Mouse (Mus musculus) midbrain, embryonic 12.5 days (tissue): Measurements from ENCODE around the gene A1cf. TPM values are rescaled to one million over a fixed set of nuclear protein-coding genes. Genes with fewer than 3 reads are reported as not detected.

Experiments
- ATAC-seq: fragments of 200-750 bp; cut with Nextera tagmentation; 2 replicates; pipeline ENCODE4 v1.8.0; 2017; ENCODE audit warnings: low read depth, moderate TSS enrichment, moderate library complexity; ENCODE audit not compliant: low FRiP score
- H3K27ac ChIP-seq: fragments of 300-500 bp; sonication (generic); replicated peaks from 2 replicates; pipeline ENCODE4 v1.5.1; 2016; ENCODE audit warnings: mild to moderate bottlenecking
- H3K27me3 ChIP-seq: fragments of 300-500 bp; sonication (generic); 2 replicates; pipeline ENCODE4 v1.6.1; 2016; ENCODE audit warnings: mild to moderate bottlenecking
- H3K36me3 ChIP-seq: fragments of 300-500 bp; sonication (generic); 2 replicates; pipeline ENCODE4 v1.6.1; 2016
- H3K4me1 ChIP-seq: fragments of 300-500 bp; sonication (generic); 2 replicates; pipeline ENCODE4 v1.6.1; 2016
- H3K4me2 ChIP-seq: fragments of 300-500 bp; sonication (generic); replicated peaks from 2 replicates; pipeline ENCODE4 v1.6.1; 2016; ENCODE audit warnings: mild to moderate bottlenecking, moderate library complexity
- H3K4me3 ChIP-seq: fragments of 300-500 bp; sonication (generic); 2 replicates; pipeline ENCODE4 v1.5.1; 2016; ENCODE audit warnings: mild to moderate bottlenecking
- H3K9ac ChIP-seq: fragments of 300-500 bp; sonication (generic); replicated peaks from 2 replicates; pipeline ENCODE4 v1.6.1; 2016; ENCODE audit warnings: mild to moderate bottlenecking, moderate library complexity
- H3K9me3 ChIP-seq: fragments of 300-500 bp; sonication (generic); 2 replicates; pipeline ENCODE4 v1.6.1; 2016; ENCODE audit warnings: mild to moderate bottlenecking
- WGBS: fragments of 180-500 bp; shearing (Covaris S2); methylation state at CpG from one replicate; pipeline ENCODE4 v1.1.7; 2016; 5-methylcytosine and 5-hydroxymethylcytosine counted together
- polyA plus RNA-seq: library from polyadenylated mRNA; unstranded; fragments of >200 nt; fragmentation: Nextera tagmentation; extraction: Ambion mirVana; gene quantifications from 2 replicates; pipeline ENCODE4 v1.2.1, GENCODE M21; 2016

Gene A1cf
- not detected in 2 replicates for polyA plus RNA-seq

GRCm38 (mm10) chr19:31868521-31868920 is at the start of gene A1cf:
A1cf (plus strand) TSS chr19:31868764.
- WGBS: 92% methylated on average over 7 of the region's 7 CpGs
- no peaks in the 10 kb centered on the region for H3K36me3 ChIP-seq
- H3K27me3 ChIP-seq: no peaks in the 10 kb centered on the region
- H3K4me3 ChIP-seq: no peak within 1 kb of the TSS
- H3K27ac ChIP-seq: no peak within 1 kb of the TSS
- no peaks in the 10 kb centered on the region for H3K4me1 ChIP-seq
- no peaks in the 10 kb centered on the region for H3K9me3 ChIP-seq
- ATAC-seq: no peak
- H3K4me2 ChIP-seq: no peak within 1 kb of the TSS
- H3K9ac ChIP-seq: no peak within 1 kb of the TSS

GRCm38 (mm10) chr19:31834250-31834649 is 34.3 kb upstream of the A1cf start:
- Histone ChIP-seq H3K9ac (no peak overlapping the region), H3K4me3 (no peak overlapping the region), H3K4me2 (no peak overlapping the region), H3K9me3 (no peaks in the 10 kb centered on the region), H3K4me1 (no peaks in the 10 kb centered on the region), H3K27me3 (no peaks in the 10 kb centered on the region), H3K27ac (no peak overlapping the region), H3K36me3 (no peaks in the 10 kb centered on the region)
- WGBS: 87% methylated on average over 5 of the region's 5 CpGs
- ATAC-seq: no peak

GRCm38 (mm10) chr19:31861909-31862308 is 6.7 kb upstream of the A1cf start:
- Histone ChIP-seq H3K9me3 (no peaks in the 10 kb centered on the region), H3K27me3 (no peaks in the 10 kb centered on the region), H3K9ac (no peak overlapping the region), H3K4me2 (no peak overlapping the region), H3K4me3 (no peak overlapping the region), H3K27ac (no peak overlapping the region), H3K36me3 (no peaks in the 10 kb centered on the region), H3K4me1 (no peaks in the 10 kb centered on the region; the same call in 1 of the 2 replicates)
- 68% methylated on average over 3 of the region's 3 CpGs for WGBS
- ATAC-seq: no peak

GRCm38 (mm10) chr19:31862512-31863249 is 5.9 kb upstream of the A1cf start:
- Histone ChIP-seq H3K4me1 (no peaks in the 10 kb centered on the region; the same call in 1 of the 2 replicates), H3K9me3 (no peaks in the 10 kb centered on the region), H3K4me3 (no peak overlapping the region), H3K27ac (no peak overlapping the region), H3K27me3 (no peaks in the 10 kb centered on the region), H3K36me3 (no peaks in the 10 kb centered on the region), H3K4me2 (no peak overlapping the region), H3K9ac (no peak overlapping the region)
- ATAC-seq: no peak
- WGBS: 65% methylated on average over 6 of the region's 6 CpGs

- Histone ChIP-seq H3K27me3 (no peaks in the 10 kb centered on the region), H3K9me3 (no peaks in the 10 kb centered on the region), H3K4me3 (no peak overlapping the region), H3K9ac (no peak overlapping the region), H3K27ac (no peak overlapping the region), H3K4me1 (no peaks in the 10 kb centered on the region; the same call in 1 of the 2 replicates), H3K4me2 (no peak overlapping the region), H3K36me3 (no peaks in the 10 kb centered on the region)
- WGBS: 84% methylated on average over 4 of the region's 4 CpGs
- no peak for ATAC-seq
Observed at GRCm38 (mm10) chr19:31865451-31865850, 3.1 kb upstream of the A1cf start.

- 89% methylated on average over 4 of the region's 4 CpGs for WGBS
- Histone ChIP-seq H3K27me3 (no peaks in the 10 kb centered on the region), H3K4me2 (no peak overlapping the region), H3K9ac (no peak overlapping the region), H3K4me1 (no peaks in the 10 kb centered on the region), H3K36me3 (no peaks in the 10 kb centered on the region), H3K4me3 (no peak overlapping the region), H3K9me3 (no peaks in the 10 kb centered on the region), H3K27ac (no peak overlapping the region)
- ATAC-seq: no peak
Observed at GRCm38 (mm10) chr19:31868076-31868475, 488 bp upstream of the A1cf start.

GRCm38 (mm10) chr19:31868971-31869370 is 407 bp downstream of the A1cf start:
- Histone ChIP-seq H3K27ac (no peak overlapping the region), H3K9ac (no peak overlapping the region), H3K4me1 (no peaks in the 10 kb centered on the region), H3K9me3 (no peaks in the 10 kb centered on the region), H3K4me2 (no peak overlapping the region), H3K4me3 (no peak overlapping the region), H3K27me3 (no peaks in the 10 kb centered on the region), H3K36me3 (no peaks in the 10 kb centered on the region)
- ATAC-seq: no peak
- 88% methylated on average over 6 of the region's 6 CpGs for WGBS

GRCm38 (mm10) chr19:31871377-31871776 is 2.8 kb downstream of the A1cf start:
- H3K9me3 ChIP-seq: no peaks in the 10 kb centered on the region
- no peaks in the 10 kb centered on the region for H3K36me3 ChIP-seq
- H3K9ac ChIP-seq: no peak overlapping the region
- ATAC-seq: no peak
- no peak overlapping the region for H3K4me3 ChIP-seq
- no peaks in the 10 kb centered on the region for H3K27me3 ChIP-seq
- no peak overlapping the region for H3K27ac ChIP-seq
- no peaks in the 10 kb centered on the region for H3K4me1 ChIP-seq
- WGBS: 73% methylated on average over 2 of the region's 2 CpGs
- H3K4me2 ChIP-seq: no peak overlapping the region

GRCm38 (mm10) chr19:31877968-31878367 is 9.4 kb downstream of the A1cf start:
- ATAC-seq: no peak
- WGBS: 83% methylated on average over 4 of the region's 4 CpGs
- Histone ChIP-seq H3K9me3 (no peaks in the 10 kb centered on the region), H3K9ac (no peak overlapping the region), H3K27me3 (no peaks in the 10 kb centered on the region), H3K36me3 (no peaks in the 10 kb centered on the region), H3K4me3 (no peak overlapping the region), H3K4me2 (no peak overlapping the region), H3K27ac (no peak overlapping the region), H3K4me1 (no peaks in the 10 kb centered on the region)

- no peaks in the 10 kb centered on the region for H3K4me1 ChIP-seq
- no peaks in the 10 kb centered on the region for H3K36me3 ChIP-seq
- no peak overlapping the region for H3K4me2 ChIP-seq
- no peak overlapping the region for H3K4me3 ChIP-seq
- no peaks in the 10 kb centered on the region for H3K9me3 ChIP-seq
- WGBS: 72% methylated on average over 4 of the region's 4 CpGs
- no peak overlapping the region for H3K27ac ChIP-seq
- H3K27me3 ChIP-seq: no peaks in the 10 kb centered on the region
- H3K9ac ChIP-seq: no peak overlapping the region
- ATAC-seq: no peak
Observed at GRCm38 (mm10) chr19:31884594-31884993, 16.0 kb downstream of the A1cf start.

GRCm38 (mm10) chr19:31887275-31887674 is 18.7 kb downstream of the A1cf start:
- Histone ChIP-seq H3K4me3 (no peak overlapping the region), H3K36me3 (no peaks in the 10 kb centered on the region), H3K4me2 (no peak overlapping the region), H3K27ac (no peak overlapping the region), H3K9me3 (no peaks in the 10 kb centered on the region), H3K4me1 (no peaks in the 10 kb centered on the region), H3K27me3 (no peaks in the 10 kb centered on the region), H3K9ac (no peak overlapping the region)
- 88% methylated on average over 2 of the region's 2 CpGs for WGBS
- ATAC-seq: no peak

- no peaks in the 10 kb centered on the region for H3K4me1 ChIP-seq
- H3K36me3 ChIP-seq: no peaks in the 10 kb centered on the region
- H3K9ac ChIP-seq: no peak overlapping the region
- H3K9me3 ChIP-seq: no peaks in the 10 kb centered on the region
- WGBS: 83% methylated on average over 4 of the region's 4 CpGs
- no peak overlapping the region for H3K27ac ChIP-seq
- no peak for ATAC-seq
- no peak overlapping the region for H3K4me2 ChIP-seq
- no peaks in the 10 kb centered on the region for H3K27me3 ChIP-seq
- no peak overlapping the region for H3K4me3 ChIP-seq
Observed at GRCm38 (mm10) chr19:31889988-31890387, 21.4 kb downstream of the A1cf start.
